Mouse (Mus musculus) CH12.LX (cell line): ENCODE measurements around the gene Aars. TPM values are rescaled to one million over a fixed set of nuclear protein-coding genes. Genes with fewer than 3 reads are reported as not detected.
"Not testable (repeated sequence)": the region's sequence is repeated elsewhere in the genome, so short reads cannot be mapped to it uniquely, and the experiment has no call there.

Source experiments
- DNase-seq: peaks from one replicate; pipeline ENCODE4 v3.0.0-alpha.2; 2013; ENCODE audit errors: extremely low read depth
- H3K27ac ChIP-seq: 2 replicates; pipeline ENCODE4 v1.5.1; 2012; ENCODE audit warnings: low read depth, mild to moderate bottlenecking, control low read depth, moderate library complexity; ENCODE audit not compliant: insufficient read depth
- H3K27me3 ChIP-seq: replicated peaks from 2 replicates; pipeline ENCODE3; 2012; ENCODE audit warnings: inconsistent platforms
- H3K36me3 ChIP-seq, 2 experiments: replicated peaks in 1 of 2; 2 replicates each; pipeline versions ENCODE3 to v1.6.1; 2012; ENCODE audit warnings: inconsistent platforms in 1 of 2, low read length in 1 of 2, mild to moderate bottlenecking in 1 of 2, mixed read lengths in 1 of 2, moderate library complexity in 1 of 2; ENCODE audit not compliant: control insufficient read depth in 1 of 2, insufficient read depth in 1 of 2
- H3K4me1 ChIP-seq, 2 experiments: 2 replicates each; pipeline ENCODE4 v1.6.1; 2012; ENCODE audit warnings: inconsistent platforms in 1 of 2, moderate library complexity in 1 of 2; ENCODE audit not compliant: insufficient read depth in 2 of 2, control insufficient read depth in 1 of 2
- H3K4me2 ChIP-seq: 2 replicates; pipeline ENCODE4 v1.6.1; 2012; ENCODE audit warnings: low read depth, mild to moderate bottlenecking, control low read depth; ENCODE audit not compliant: poor library complexity, insufficient read depth, severe bottlenecking
- H3K4me3 ChIP-seq, 3 experiments: fragments of 150-350 bp in 1 of 3; sonication (generic) in 1 of 3; replicated peaks in 1 of 3; 2 replicates each; pipeline versions ENCODE3 to v1.5.1; 2011 to 2012; ENCODE audit warnings: low read depth in 2 of 3, low read length in 2 of 3, mild to moderate bottlenecking in 2 of 3, moderate library complexity in 2 of 3, control low read depth in 1 of 3, improper control_type of control experiment in 1 of 3, inconsistent platforms in 1 of 3, mixed read lengths in 1 of 3; ENCODE audit not compliant: poor library complexity in 1 of 3
- H3K79me2 ChIP-seq: replicated peaks from 2 replicates; pipeline ENCODE4 v1.6.1; 2012; ENCODE audit warnings: mild to moderate bottlenecking, moderate library complexity; ENCODE audit not compliant: control insufficient read depth, poor library complexity, insufficient read depth, severe bottlenecking; ENCODE audit errors: extremely low read depth
- H3K9ac ChIP-seq: 2 replicates; pipeline ENCODE4 v1.6.1; 2012; ENCODE audit warnings: low read depth, mild to moderate bottlenecking, control low read depth, moderate library complexity; ENCODE audit not compliant: insufficient read depth
- H3K9me3 ChIP-seq: replicated peaks from 2 replicates; pipeline ENCODE3; 2012; ENCODE audit warnings: low read length, inconsistent platforms, mixed read lengths
- CHD1 ChIP-seq: IDR thresholded peaks from 2 replicates; pipeline ENCODE4 v1.6.1; 2012; ENCODE audit warnings: low read depth, low read length, improper control_type of control experiment, inconsistent platforms
- CHD2 ChIP-seq: IDR thresholded peaks from 2 replicates; pipeline ENCODE4 v1.6.1; 2011; ENCODE audit warnings: low read length, improper control_type of control experiment
- ELF1 ChIP-seq: IDR thresholded peaks from 2 replicates; pipeline ENCODE4 v1.6.1; 2014; ENCODE audit warnings: low read depth, mild to moderate bottlenecking, inconsistent platforms, low read length, improper control_type of control experiment
- ETS1 ChIP-seq: conservative IDR thresholded peaks from 2 replicates; pipeline ENCODE4 v1.6.1; 2012; ENCODE audit warnings: low read depth, mild to moderate bottlenecking, inconsistent platforms, low read length, improper control_type of control experiment, moderate library complexity
- GABPA ChIP-seq: IDR thresholded peaks from 2 replicates; pipeline ENCODE4 v1.6.1; 2012; ENCODE audit warnings: low read depth, low read length, improper control_type of control experiment, inconsistent platforms; ENCODE audit not compliant: insufficient replicate concordance
- IRF4 ChIP-seq: IDR thresholded peaks from 2 replicates; pipeline ENCODE4 v1.6.1; 2014; ENCODE audit warnings: low read depth, mild to moderate bottlenecking, inconsistent platforms, low read length, improper control_type of control experiment
- JUN ChIP-seq: IDR thresholded peaks from 2 replicates; pipeline ENCODE4 v1.6.1; 2011; ENCODE audit warnings: low read depth, mild to moderate bottlenecking, low read length, improper control_type of control experiment, moderate library complexity; ENCODE audit not compliant: insufficient read depth
- JUND ChIP-seq: conservative IDR thresholded peaks from 2 replicates; pipeline ENCODE4 v1.6.1; 2011; ENCODE audit warnings: low read depth, low read length, improper control_type of control experiment
- KAT2A ChIP-seq: IDR thresholded peaks from 2 replicates; pipeline ENCODE4 v1.6.1; 2012; ENCODE audit warnings: low read length, improper control_type of control experiment, inconsistent platforms; ENCODE audit not compliant: insufficient replicate concordance
- MAX ChIP-seq: IDR thresholded peaks from 2 replicates; pipeline ENCODE4 v1.6.1; 2011; ENCODE audit warnings: low read length, improper control_type of control experiment
- MAZ ChIP-seq: IDR thresholded peaks from 2 replicates; pipeline ENCODE4 v1.6.1; 2012; ENCODE audit warnings: low read depth, mild to moderate bottlenecking, inconsistent platforms, low read length, improper control_type of control experiment, moderate library complexity
- NELFE ChIP-seq: IDR thresholded peaks from 2 replicates; pipeline ENCODE4 v1.6.1; 2011; ENCODE audit warnings: low read depth, low read length, improper control_type of control experiment
- NRF1 ChIP-seq: IDR thresholded peaks from 2 replicates; pipeline ENCODE4 v1.6.1; 2014; ENCODE audit warnings: low read depth, mild to moderate bottlenecking, inconsistent platforms, low read length, improper control_type of control experiment, moderate library complexity
- RAD21 ChIP-seq: IDR thresholded peaks from 2 replicates; pipeline ENCODE4 v1.6.1; 2011; ENCODE audit warnings: low read depth, mild to moderate bottlenecking, low read length, improper control_type of control experiment, moderate library complexity
- SIN3A ChIP-seq: IDR thresholded peaks from 2 replicates; pipeline ENCODE4 v1.6.1; 2012; ENCODE audit warnings: low read length, improper control_type of control experiment, inconsistent platforms
- SMC3 ChIP-seq: IDR thresholded peaks from 2 replicates; pipeline ENCODE4 v1.6.1; 2011; ENCODE audit warnings: low read depth, low read length, improper control_type of control experiment
- UBTF ChIP-seq: IDR thresholded peaks from 2 replicates; pipeline ENCODE4 v1.6.1; 2012; ENCODE audit warnings: low read depth, mild to moderate bottlenecking, inconsistent platforms, low read length, improper control_type of control experiment, moderate library complexity
- USF1 ChIP-seq: IDR thresholded peaks from 2 replicates; pipeline ENCODE4 v1.6.1; 2014; ENCODE audit warnings: low read depth, mild to moderate bottlenecking, inconsistent platforms, low read length, improper control_type of control experiment
- ZC3H11A ChIP-seq: IDR thresholded peaks from 2 replicates; pipeline ENCODE4 v1.6.1; 2012; ENCODE audit warnings: low read depth, mild to moderate bottlenecking, inconsistent platforms, low read length, improper control_type of control experiment
- ZKSCAN1 ChIP-seq: IDR thresholded peaks from 2 replicates; pipeline ENCODE4 v1.6.1; 2012; ENCODE audit warnings: low read depth, inconsistent platforms, low read length, improper control_type of control experiment, borderline replicate concordance
- ZMIZ1 ChIP-seq: IDR thresholded peaks from 2 replicates; pipeline ENCODE4 v1.6.1; 2012; ENCODE audit warnings: low read depth, mild to moderate bottlenecking, inconsistent platforms, low read length, improper control_type of control experiment
- dilution Hi-C: fragments of 300-500 bp; cut with MboI; formaldehyde crosslinking; loops from 2 replicates; pipeline ENCODE4 v1.14.3; 2020; ENCODE audit warnings: low sequenced_read_pairs; ENCODE audit not compliant: extremely low pct_unique_long_range_greater_than_20kb, extremely low pct_ligation_motif_present
- in situ Hi-C: fragments of 300-500 bp; cut with MboI; formaldehyde crosslinking; loops from 3 replicates; pipeline ENCODE4 v1.14.3; 2019; ENCODE audit warnings: low sequenced_read_pairs, low pct_ligation_motif_present, low pct_unique_long_range_greater_than_20kb, mixed read lengths
- polyA plus RNA-seq: library from polyadenylated mRNA; unstranded; fragments of >175 nt; gene quantifications from 2 replicates; pipeline ENCODE4 v1.2.1, GENCODE M21; 2012; ENCODE audit warnings: low read depth; ENCODE audit not compliant: insufficient read length
- total RNA-seq, 2 experiments: library from RNA; depleted of rRNA; stranded (reverse); fragments of 300-350 nt in 1 of 2; fragments of >200 nt in 1 of 2; gene quantifications; 2 replicates each; pipeline ENCODE4 v1.2.3; 2012 to 2014

The Aars gene
- total and polyA plus RNA-seq, 3 experiments, result 81.9 to 142 (median 130) TPM

GRCm38 (mm10) chr8:111093865-111094718, 61.1 kb downstream of the Aars start, which contains the start of gene Pdpr (continued):
- TF ChIP-seq GABPA, result no peak
- TF ChIP-seq CHD1, result no peak
- no peak for TF ChIP-seq JUND
- TF ChIP-seq SIN3A, result peak; percentile 65; the same call in 1 of the 2 replicates
- TF ChIP-seq IRF4, result no peak
- TF ChIP-seq MAX, result peak; percentile 72
- TF ChIP-seq ZMIZ1, result no peak
- TF ChIP-seq ZKSCAN1, result no peak
- TF ChIP-seq JUN, result no peak
- no peak for TF ChIP-seq UBTF
- peak; percentile 31; the same call in 1 of the 2 replicates for TF ChIP-seq CHD2
- TF ChIP-seq ZC3H11A, result no peak
- TF ChIP-seq RAD21, result no peak
- TF ChIP-seq USF1, result no peak
- TF ChIP-seq MAZ, result no peak
- TF ChIP-seq ELF1, result peak; percentile 72
- TF ChIP-seq ETS1, result no peak
- no peak for TF ChIP-seq SMC3
- no peak for TF ChIP-seq NELFE
- no peak for TF ChIP-seq KAT2A
- TF ChIP-seq, all 38 proteins: peak for 8

- DNase-seq, H3K27ac ChIP-seq, H3K27me3 ChIP-seq, dilution Hi-C loops, H3K9me3 ChIP-seq, H3K36me3 ChIP-seq, H3K79me2 ChIP-seq: not testable (repeated sequence)
- H3K4me3 ChIP-seq, result peak overlapping the region; percentile 57 to 84 (median 71)
- peak; percentile 28; the same call in 1 of the 2 replicates for TF ChIP-seq NRF1
- H3K4me2 ChIP-seq, result peak overlapping the region; percentile 70; the same call in 1 of the 2 replicates
- peaks cover 4 to 11% of the 10 kb centered on the region in 2 experiments; a peak in 3 of 4 replicates for H3K4me1 ChIP-seq
- H3K9ac ChIP-seq, result peak overlapping the region; percentile 46; the same call in 1 of the 2 replicates
- in situ Hi-C loops, result loop anchor here (25.0 kb wide), 1 partner anchor 458 kb away; no protein-coding TSS in a partner anchor
Measured at GRCm38 (mm10) chr8:111094719-111095302, 61.9 kb downstream of the Aars start.

Other genes with a start within 250 kb of the Aars start
- gene Il34, start 227.2 kb upstream of the Aars start, total RNA-seq (2012; rRNA removed), result 0.21 TPM in 1 of 2 replicates, not detected in the other
- not detected in 2 replicates for gene Il34, start 227.2 kb upstream of the Aars start, total RNA-seq (2014; rRNA removed)
- gene Il34, start 227.2 kb upstream of the Aars start, polyA plus RNA-seq, result not detected in 2 replicates
- 35.2 and 36.4 TPM in 2 replicates for gene Cog4, start 186.5 kb upstream of the Aars start, total RNA-seq (2012; rRNA removed)
- gene Cog4, start 186.5 kb upstream of the Aars start, total RNA-seq (2014; rRNA removed), result 24.4 and 27.5 TPM in 2 replicates
- gene Cog4, start 186.5 kb upstream of the Aars start, polyA plus RNA-seq, result 24.9 and 27.5 TPM in 2 replicates
- gene Sf3b3, start 186.4 kb upstream of the Aars start, total RNA-seq (2012; rRNA removed), result 136 and 163 TPM in 2 replicates
- 137 and 139 TPM in 2 replicates for gene Sf3b3, start 186.4 kb upstream of the Aars start, total RNA-seq (2014; rRNA removed)
- gene Sf3b3, start 186.4 kb upstream of the Aars start, polyA plus RNA-seq, result 206 and 213 TPM in 2 replicates
- 14.3 and 14.4 TPM in 2 replicates for gene Fuk, start 130.7 kb upstream of the Aars start, total RNA-seq (2012; rRNA removed)
- gene Fuk, start 130.7 kb upstream of the Aars start, total RNA-seq (2014; rRNA removed), result 6.6 and 6.8 TPM in 2 replicates
- 6.4 and 7.0 TPM in 2 replicates for gene Fuk, start 130.7 kb upstream of the Aars start, polyA plus RNA-seq
- 14.6 and 16.9 TPM in 2 replicates for gene St3gal2, start 113.2 kb upstream of the Aars start, total RNA-seq (2012; rRNA removed)
- gene St3gal2, start 113.2 kb upstream of the Aars start, total RNA-seq (2014; rRNA removed), result 16.4 and 17.0 TPM in 2 replicates
- 41.4 and 44.5 TPM in 2 replicates for gene St3gal2, start 113.2 kb upstream of the Aars start, polyA plus RNA-seq
- gene Ddx19a, start 35.3 kb upstream of the Aars start, total RNA-seq (2012; rRNA removed), result 28.8 and 36.4 TPM in 2 replicates
- 19.0 and 23.1 TPM in 2 replicates for gene Ddx19a, start 35.3 kb upstream of the Aars start, total RNA-seq (2014; rRNA removed)
- gene Ddx19a, start 35.3 kb upstream of the Aars start, polyA plus RNA-seq, result 96.5 and 107 TPM in 2 replicates
- gene Ddx19b, start 1.4 kb upstream of the Aars start, total RNA-seq (2012; rRNA removed), result 12.6 and 13.0 TPM in 2 replicates
- 14.4 and 14.9 TPM in 2 replicates for gene Ddx19b, start 1.4 kb upstream of the Aars start, total RNA-seq (2014; rRNA removed)
- gene Ddx19b, start 1.4 kb upstream of the Aars start, polyA plus RNA-seq, result 13.5 and 14.1 TPM in 2 replicates
- gene Exosc6, start 23.2 kb downstream of the Aars start, total RNA-seq (2012; rRNA removed), result 3.9 and 23.5 TPM in 2 replicates
- 20.3 and 24.3 TPM in 2 replicates for gene Exosc6, start 23.2 kb downstream of the Aars start, total RNA-seq (2014; rRNA removed)
- 3.2 and 3.9 TPM in 2 replicates for gene Exosc6, start 23.2 kb downstream of the Aars start, polyA plus RNA-seq
- gene Clec18a, start 59.3 kb downstream of the Aars start, total RNA-seq (2012; rRNA removed), result not detected in 2 replicates
- gene Clec18a, start 59.3 kb downstream of the Aars start, total RNA-seq (2014; rRNA removed), result not detected in 2 replicates
- gene Clec18a, start 59.3 kb downstream of the Aars start, polyA plus RNA-seq, result not detected in 2 replicates
- gene Pdpr, start 61.5 kb downstream of the Aars start, total RNA-seq (2012; rRNA removed), result 11.0 and 11.6 TPM in 2 replicates
- gene Pdpr, start 61.5 kb downstream of the Aars start, total RNA-seq (2014; rRNA removed), result 8.0 and 8.3 TPM in 2 replicates
- gene Pdpr, start 61.5 kb downstream of the Aars start, polyA plus RNA-seq, result 7.6 and 8.3 TPM in 2 replicates
- gene Glg1, start 226.1 kb downstream of the Aars start, total RNA-seq (2012; rRNA removed), result 19.3 and 21.6 TPM in 2 replicates
- gene Glg1, start 226.1 kb downstream of the Aars start, total RNA-seq (2014; rRNA removed), result 13.6 and 13.8 TPM in 2 replicates
- 32.2 and 32.4 TPM in 2 replicates for gene Glg1, start 226.1 kb downstream of the Aars start, polyA plus RNA-seq